In genomic region chr1:137935746-137936145, GRCm38 (mm10) we compare ENCODE assay signal across 14 mouse cellular contexts.
"Had no signal": no experiment of that assay in that cellular context is flagged by ENCODE, and none has a peak within 500 bp of the region (broad histone marks: within the 10 kb centered on the region; RNA-seq: fewer than 3 reads in every experiment).

No protein-coding gene starts in this region.

- H3K4me3 ChIP-seq: intestine, embryonic 15.5 days; limb, embryonic 15.5 days; liver, embryonic 12.5 days; midbrain, embryonic 12.5 days; neural tube, embryonic 15.5 days had no signal

- H3K4me2 ChIP-seq: intestine, embryonic 15.5 days; limb, embryonic 15.5 days; liver, embryonic 12.5 days; lung, embryonic 14.5 days; midbrain, embryonic 12.5 days; neural tube, embryonic 15.5 days had no signal

- H3K4me1 ChIP-seq: intestine, embryonic 15.5 days; liver, embryonic 12.5 days had no signal

- H3K9me3 ChIP-seq: intestine, embryonic 15.5 days; limb, embryonic 15.5 days; liver, embryonic 12.5 days; midbrain, embryonic 12.5 days; neural tube, embryonic 15.5 days had no signal

- H3K27me3 ChIP-seq: intestine, embryonic 15.5 days; limb, embryonic 15.5 days; liver, embryonic 12.5 days; midbrain, embryonic 12.5 days; neural tube, embryonic 15.5 days had no signal

- H3K27ac ChIP-seq: intestine, embryonic 15.5 days; limb, embryonic 15.5 days; liver, embryonic 12.5 days; midbrain, embryonic 12.5 days; neural tube, embryonic 15.5 days had no signal

- H3K9ac ChIP-seq: intestine, embryonic 15.5 days; limb, embryonic 15.5 days; liver, embryonic 12.5 days; lung, embryonic 14.5 days; midbrain, embryonic 12.5 days; neural tube, embryonic 15.5 days had no signal

- ATAC-seq: intestine, embryonic 15.5 days; liver, embryonic 12.5 days had no signal

- DNase-seq: kidney, adult 18-20 months; kidney, postnatal 36 days; layer of hippocampus, adult 9-11 months; left cerebral cortex, postnatal 4 days; lung, embryonic 14.5 days; lung, postnatal 14 days; right cerebral cortex, adult 18-20 months; right cerebral cortex, postnatal 25 days; thymus, postnatal 36 days had no signal
